ENCODE assay signal across 8 mouse cellular contexts in genomic region chr14:58071830-58072770, GRCm38 (mm10). TPM values are rescaled to one million over a fixed set of nuclear protein-coding genes. Genes with fewer than 3 reads are reported as not detected.
A peak's percentile ranks its signal among the peaks of the same experiment; 100 is the strongest.
DNase-seq lines count a peak whose midpoint lies in the region; ATAC-seq and TF ChIP-seq lines count a peak whose summit lies in the region.

No protein-coding gene starts in this region.

- H3K4me2 ChIP-seq in forebrain, embryonic 15.5 days (replicated peaks) = peak overlapping the region; percentile 99
- peak overlapping the region; percentile 91 for H3K4me2 ChIP-seq in neural tube, embryonic 14.5 days (ENCODE audit: low read depth, low read length)

- peak overlapping the region; percentile 30 for H3K9ac ChIP-seq in forebrain, embryonic 15.5 days (replicated peaks)
- peak overlapping the region; percentile 61 for H3K9ac ChIP-seq in neural tube, embryonic 14.5 days (replicated peaks; ENCODE audit: low read depth, low read length)

- WGBS in forebrain, embryonic 15.5 days = under 1% methylated on average over 85 of the region's 85 CpGs
- under 1% methylated on average over 81 of the region's 85 CpGs for WGBS in neural tube, embryonic 14.5 days

- peak; percentile 74 to 81 for DNase-seq in heart, postnatal 36 days
- DNase-seq in layer of hippocampus, adult 18-20 months (ENCODE audit: low spot score in 2 of 2) = peak; percentile 51 to 78
- peak; percentile 59 to 62 for DNase-seq in lung, adult 18-20 months
- peak; percentile 69 for DNase-seq in thymus, postnatal 0 days (ENCODE audit: low spot score)

- no peak for TF ChIP-seq CTCF in E14TG2a.4 (conservative IDR thresholded peaks at IDR 0.05; ENCODE audit: low read length)

- intact Hi-C loops in heart, postnatal 36 days (cut with DNase I) = loop anchor here (5.0 kb wide), 1 partner anchor 730 kb away; no protein-coding TSS in a partner anchor

- peak overlapping the region; percentile 70 for H3K4me3 ChIP-seq in E14TG2a.4 (replicated peaks; ENCODE audit: low read length)
- H3K4me3 ChIP-seq in forebrain, embryonic 15.5 days = peak overlapping the region; percentile 54
- peak overlapping the region; percentile 63 for H3K4me3 ChIP-seq in neural tube, embryonic 14.5 days (ENCODE audit: low read depth, low read length)

- no peak overlapping the region for H3K27ac ChIP-seq in forebrain, embryonic 15.5 days (replicated peaks)
- H3K27ac ChIP-seq in neural tube, embryonic 14.5 days (ENCODE audit: low read depth, low read length) = 0 out of 2 replicates have a peak overlapping the region, but pooled peaks have one; percentile 22

- H3K9me3 ChIP-seq in E14TG2a.4 (ENCODE audit: low read length) = no peaks in the 10 kb centered on the region
- H3K9me3 ChIP-seq in forebrain, embryonic 15.5 days = no peaks in the 10 kb centered on the region
- H3K9me3 ChIP-seq in neural tube, embryonic 14.5 days (ENCODE audit: control insufficient read depth, low read length) = no peaks in the 10 kb centered on the region

- peak; percentile 68 for ATAC-seq in cerebellum, adult (ENCODE audit: insufficient number of reproducible peaks, low FRiP score, low TSS enrichment)
- ATAC-seq in forebrain, embryonic 15.5 days (replicated peaks) = peak; percentile 81
- peak; percentile 78 for ATAC-seq in neural tube, embryonic 14.5 days (ENCODE audit: low read depth)

- H3K4me1 ChIP-seq in E14TG2a.4 (replicated peaks; ENCODE audit: low read depth, low read length) = peaks cover 55% of the 10 kb centered on the region
- peaks cover 63% of the 10 kb centered on the region for H3K4me1 ChIP-seq in forebrain, embryonic 15.5 days
- peaks cover 12% of the 10 kb centered on the region for H3K4me1 ChIP-seq in neural tube, embryonic 14.5 days (ENCODE audit: control insufficient read depth, insufficient read depth, low read length)

- H3K36me3 ChIP-seq in E14TG2a.4 (ENCODE audit: insufficient read depth, low read length) = no peaks in the 10 kb centered on the region
- no peaks in the 10 kb centered on the region for H3K36me3 ChIP-seq in forebrain, embryonic 15.5 days
- H3K36me3 ChIP-seq in neural tube, embryonic 14.5 days (ENCODE audit: control insufficient read depth, insufficient read depth, low read length) = no peaks in the 10 kb centered on the region

- H3K27me3 ChIP-seq in E14TG2a.4 (ENCODE audit: insufficient read depth, low read length) = peaks cover 86% of the 10 kb centered on the region
- H3K27me3 ChIP-seq in forebrain, embryonic 15.5 days = peaks cover 57% of the 10 kb centered on the region
- peaks cover 8% of the 10 kb centered on the region for H3K27me3 ChIP-seq in neural tube, embryonic 14.5 days (ENCODE audit: control insufficient read depth, insufficient read depth, low read length)

RNA-seq across cellular contexts. Expression of gene Fgf9, which starts 1.8 kb away (rescaled TPM):
- 8.4 and 9.0 TPM in 2 replicates for polyA plus RNA-seq in forebrain, embryonic 15.5 days (2015; fragmentation: Nextera tagmentation; extraction: Ambion mirVana)
- total RNA-seq in heart, postnatal 36 days (2021) = 10 to 100 TPM in 1 of 2 experiments, 1 to 10 TPM in 1; 8.4 to 12.1 TPM
- total RNA-seq in layer of hippocampus, adult 18-20 months (2021) = 10 to 100 TPM; 17.2 to 18.4 TPM
- polyA plus RNA-seq in neural tube, embryonic 14.5 days (2014; fragmentation: Nextera tagmentation; extraction: Ambion mirVana) = 18.8 and 23.2 TPM in 2 replicates
- 0.33 and 0.34 TPM in 2 replicates for polyA plus RNA-seq in thymus, postnatal 0 days (2015; fragmentation: Nextera tagmentation; extraction: Ambion mirVana)
